Mouse (Mus musculus) monocyte, adult 5-6 weeks (primary cell): ENCODE measurements around the gene Hes2. TPM values are rescaled to one million over a fixed set of nuclear protein-coding genes. Genes with fewer than 3 reads are reported as not detected.

ENCODE experiments used
- ATAC-seq: fragments of 153-309, 156-312 bp; replicated peaks from 2 replicates; pipeline ENCODE4 v1.8.0; 2017; ENCODE audit warnings: mild to moderate bottlenecking; ENCODE audit not compliant: low TSS enrichment, insufficient number of reproducible peaks, severe bottlenecking, poor library complexity, low FRiP score
- total RNA-seq: library from RNA; stranded (forward); fragments of 200-1000, 200-491, 200-594 nt; gene quantifications from 3 replicates; pipeline ENCODE4 v1.2.3, GENCODE M21; 2017

Gene Hes2
- total RNA-seq, 1 experiment from 2014 or later, result not detected

GRCm38 (mm10) chr4:152151966-152152544, 6.6 kb upstream of the Hes2 start, which contains the start of gene Espn:
Gene Espn (minus strand): TSS chr4:152152371.
- ATAC-seq, result no peak

GRCm38 (mm10) chr4:152153771-152154177, 4.9 kb upstream of the Hes2 start:
- ATAC-seq, result peak; percentile 87

GRCm38 (mm10) chr4:152155019-152155418, 3.6 kb upstream of the Hes2 start:
- ATAC-seq, result no peak

GRCm38 (mm10) chr4:152157779-152158584, 685 bp upstream of the Hes2 start:
- ATAC-seq, result no peak

GRCm38 (mm10) chr4:152159285-152159678, 615 bp downstream of the Hes2 start:
- ATAC-seq, result no peak

GRCm38 (mm10) chr4:152160748-152161147, 2.1 kb downstream of the Hes2 start:
- ATAC-seq, result no peak

- ATAC-seq, result no peak
These were observed 2.9 kb downstream of the Hes2 start for GRCm38 (mm10) chr4:152161601-152162000.

- ATAC-seq, result no peak
These were observed 4.1 kb downstream of the Hes2 start for GRCm38 (mm10) chr4:152162748-152163147.

- ATAC-seq, result peak; percentile 69
These were observed 6.6 kb downstream of the Hes2 start for GRCm38 (mm10) chr4:152165036-152165931.

GRCm38 (mm10) chr4:152168052-152168451, 9.4 kb downstream of the Hes2 start:
- ATAC-seq, result no peak

- ATAC-seq, result no peak
These were observed 10.4 kb downstream of the Hes2 start for GRCm38 (mm10) chr4:152169103-152169502.

- no peak for ATAC-seq
These were observed 11.6 kb downstream of the Hes2 start for GRCm38 (mm10) chr4:152170286-152170685.

GRCm38 (mm10) chr4:152171543-152171942, 12.9 kb downstream of the Hes2 start:
- ATAC-seq, result no peak

GRCm38 (mm10) chr4:152173041-152173440, 14.4 kb downstream of the Hes2 start:
- ATAC-seq, result peak; percentile 41; the same call in 1 of the 2 replicates

- ATAC-seq, result no peak
These were observed 15.3 kb downstream of the Hes2 start for GRCm38 (mm10) chr4:152173956-152174355.

- no peak for ATAC-seq
These were observed 18.0 kb downstream of the Hes2 start for GRCm38 (mm10) chr4:152176638-152177037.

GRCm38 (mm10) chr4:152177174-152177536, 18.5 kb downstream of the Hes2 start:
- no peak for ATAC-seq

GRCm38 (mm10) chr4:152177537-152178343, 19.1 kb downstream of the Hes2 start, which contains the start of gene Acot7:
Gene Acot7 (plus strand): TSS chr4:152178134.
- peak; percentile 66 for ATAC-seq
